Mouse (Mus musculus) R1 (cell line): ENCODE measurements around the gene Cers6.

ENCODE experiments used
- DNase-seq: peaks from one replicate; pipeline ENCODE4 v3.0.0-alpha.2; 2018; ENCODE audit warnings: low read depth, low spot score

Cers6 gene

DNA sequence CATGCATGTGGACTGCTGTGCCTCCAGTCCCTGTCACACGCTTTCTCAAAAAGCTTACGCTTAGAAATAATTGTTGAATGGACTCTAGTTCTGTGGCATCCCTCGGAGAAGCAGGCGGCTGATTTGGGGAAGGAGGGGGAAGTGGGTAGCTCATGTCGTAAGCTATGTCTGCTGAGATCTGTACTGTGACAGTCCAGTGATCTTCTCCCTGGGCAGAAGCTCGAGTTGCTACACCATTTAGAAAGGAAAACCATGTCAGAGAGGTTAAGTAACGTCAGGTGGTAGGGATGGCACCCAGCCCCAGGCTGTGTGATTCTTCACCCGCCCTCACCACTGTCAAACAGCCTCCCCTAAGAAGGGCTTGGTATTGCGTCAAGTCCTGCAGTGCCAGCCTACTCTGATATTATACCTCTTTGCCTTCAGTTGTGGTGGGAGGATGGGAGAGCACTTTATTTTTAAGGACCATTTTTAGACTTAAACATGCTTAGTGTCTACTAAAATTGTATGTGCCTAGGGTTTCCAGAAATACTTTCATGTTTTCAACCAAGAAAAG lies 154.0 kb downstream of the Cers6 start:
- no peak for DNase-seq

DNA sequence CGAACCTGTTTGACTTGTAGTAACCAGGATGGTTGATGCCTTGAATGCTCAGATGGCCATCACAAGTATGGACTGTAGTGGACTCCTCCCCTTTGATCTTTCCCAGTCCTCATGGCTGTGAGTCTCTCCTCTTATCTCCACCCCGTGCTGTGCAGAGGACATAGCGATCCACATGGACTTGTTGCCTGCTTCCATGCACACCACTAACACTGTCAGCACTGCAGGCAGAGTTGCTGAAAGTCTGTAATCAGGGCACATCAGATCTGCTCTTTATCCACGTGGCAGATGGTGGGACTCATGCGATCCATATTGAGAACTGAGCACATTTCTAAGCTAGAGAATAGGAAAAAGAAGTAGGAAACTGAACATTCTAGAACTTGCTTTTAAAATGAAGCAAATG lies 154.6 kb downstream of the Cers6 start:
- no peak for DNase-seq

GRCm38 (mm10) chr2:69019026-69019565 lies 157.9 kb downstream of the Cers6 start:
- DNase-seq: no peak

- no peak for DNase-seq
Observed at GRCm38 (mm10) chr2:69019821-69020489, 158.7 kb downstream of the Cers6 start.

DNA sequence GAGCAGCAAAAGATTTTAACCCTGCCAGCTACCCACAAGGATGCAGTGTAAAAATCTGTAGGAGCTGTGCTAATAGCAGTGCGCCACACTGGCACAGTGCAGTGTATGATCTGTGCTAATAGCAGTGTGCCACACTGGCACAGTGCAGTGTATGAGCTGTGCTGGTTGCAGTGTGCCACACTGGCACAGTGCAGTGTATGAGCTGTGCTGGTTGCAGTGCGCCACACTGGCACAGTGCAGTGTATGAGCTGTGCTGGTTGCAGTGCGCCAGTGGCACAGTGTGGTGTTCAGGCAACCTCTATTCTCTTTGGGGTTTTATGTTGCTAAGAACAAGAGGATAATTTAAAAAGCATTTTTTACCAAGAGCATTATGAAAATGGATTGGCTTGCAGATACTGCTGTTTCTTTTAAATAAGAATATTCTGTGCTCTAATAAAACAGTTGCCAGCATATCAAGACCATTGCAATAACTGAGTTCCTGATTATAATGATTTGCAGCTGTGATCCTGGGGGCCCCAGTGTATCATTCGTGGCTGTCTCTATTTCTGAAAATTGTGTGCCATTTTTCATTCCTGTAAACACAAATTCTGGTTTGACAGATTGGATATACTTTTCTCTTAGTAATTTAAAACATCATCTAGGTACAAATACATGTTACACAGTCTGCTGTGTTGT lies 159.5 kb downstream of the Cers6 start:
- no peak for DNase-seq

DNA sequence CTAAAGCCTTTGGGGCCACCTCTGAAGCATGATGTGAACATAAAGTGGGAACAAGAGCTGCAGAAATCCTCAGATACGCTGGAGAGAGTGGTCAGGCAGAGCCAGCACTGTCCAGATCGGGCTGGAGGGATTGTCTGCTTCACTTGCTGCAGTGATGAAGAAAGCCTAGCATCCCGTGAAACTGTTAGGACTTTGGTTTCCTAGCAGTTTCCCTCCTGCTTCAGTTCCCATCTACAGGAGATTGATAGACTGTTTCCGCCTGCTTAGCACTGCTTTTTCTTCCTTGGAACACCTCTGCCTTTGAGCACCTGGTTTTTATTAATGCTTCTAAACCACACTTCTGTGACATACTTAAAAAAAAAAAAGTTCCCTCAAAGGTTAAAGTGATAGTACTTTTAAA lies 160.3 kb downstream of the Cers6 start:
- no peak for DNase-seq

- no peak for DNase-seq
Observed at GRCm38 (mm10) chr2:69024856-69025255, 163.6 kb downstream of the Cers6 start.

GRCm38 (mm10) chr2:69032562-69032961 lies 171.3 kb downstream of the Cers6 start:
- DNase-seq: no peak

DNA sequence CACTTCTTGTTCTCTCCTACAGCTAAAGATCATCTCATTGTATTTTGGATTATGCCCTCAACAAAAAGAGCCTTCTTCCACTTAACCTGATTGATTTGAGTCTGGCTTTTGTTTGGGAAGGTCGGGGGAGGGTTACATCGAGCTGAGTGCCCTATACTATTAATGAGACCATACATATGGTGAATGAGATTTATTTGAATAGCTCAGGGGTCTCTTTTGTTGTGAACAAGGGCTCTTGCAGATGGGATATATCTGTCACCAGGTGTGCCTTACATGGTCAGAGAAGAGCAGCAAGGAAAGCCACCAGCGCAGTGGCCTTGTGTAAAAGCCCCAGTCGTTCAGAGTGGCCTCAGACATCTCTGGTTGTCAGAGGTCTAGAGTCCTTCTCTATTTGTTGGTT lies 174.2 kb downstream of the Cers6 start:
- DNase-seq: peak; percentile 16

DNA sequence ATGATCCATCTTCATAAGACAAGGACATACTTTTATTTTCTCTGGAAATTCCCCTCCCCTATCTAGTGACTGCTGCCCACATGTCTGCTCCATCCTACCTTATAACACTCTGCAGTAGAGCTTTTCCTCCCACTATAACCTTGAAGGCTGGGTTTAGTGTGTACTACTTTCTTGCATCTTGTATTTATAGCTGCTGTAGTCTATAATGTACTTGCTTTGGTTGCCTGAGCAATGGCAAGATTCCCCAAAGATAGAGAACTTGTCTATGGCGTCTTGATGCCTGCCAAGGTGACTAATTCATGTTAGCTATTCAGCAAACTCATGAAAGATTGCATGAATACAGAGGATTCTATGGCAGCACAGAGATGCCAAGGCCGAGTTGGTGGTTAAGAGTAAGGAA lies 176.1 kb downstream of the Cers6 start:
- no peak for DNase-seq

DNA sequence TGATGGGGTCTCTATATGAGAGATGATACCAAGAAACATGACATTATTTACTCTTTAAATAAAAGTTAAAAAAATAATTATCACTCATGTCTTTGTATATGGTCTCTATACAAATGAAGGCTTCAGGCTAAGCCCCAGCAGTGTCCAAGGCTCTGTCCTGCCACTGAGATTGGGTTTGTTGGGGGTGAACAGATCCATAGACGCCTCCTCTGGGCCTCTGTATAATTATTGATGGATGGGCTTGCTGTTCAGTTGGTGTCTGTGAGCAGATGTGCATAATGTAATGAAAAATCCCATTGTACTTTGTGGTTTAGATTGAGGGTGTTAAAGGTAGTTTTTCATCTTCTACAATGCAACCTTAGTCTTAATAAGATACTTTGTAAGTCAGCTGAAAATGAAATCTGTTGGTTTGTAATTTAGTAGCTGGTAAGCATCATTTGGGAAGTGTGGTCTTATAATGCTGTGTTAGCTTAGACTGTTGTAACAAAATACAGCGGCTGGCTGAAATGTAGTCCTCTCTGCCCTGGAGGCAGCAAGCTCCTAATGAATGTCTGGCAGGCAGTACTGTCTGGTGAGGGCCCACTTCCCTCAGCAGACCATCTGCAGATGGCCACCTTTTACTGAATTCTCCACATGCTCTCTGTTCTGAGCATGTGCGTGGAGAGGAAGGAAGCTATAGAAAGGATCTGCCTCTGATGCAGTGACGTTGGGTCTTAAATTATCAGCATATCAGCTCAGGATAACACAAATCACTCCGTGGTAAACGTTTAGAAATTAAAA lies 181.3 kb downstream of the Cers6 start:
- no peak for DNase-seq

GRCm38 (mm10) chr2:69043431-69044118 lies 182.3 kb downstream of the Cers6 start:
- DNase-seq: peak; percentile 84

DNA sequence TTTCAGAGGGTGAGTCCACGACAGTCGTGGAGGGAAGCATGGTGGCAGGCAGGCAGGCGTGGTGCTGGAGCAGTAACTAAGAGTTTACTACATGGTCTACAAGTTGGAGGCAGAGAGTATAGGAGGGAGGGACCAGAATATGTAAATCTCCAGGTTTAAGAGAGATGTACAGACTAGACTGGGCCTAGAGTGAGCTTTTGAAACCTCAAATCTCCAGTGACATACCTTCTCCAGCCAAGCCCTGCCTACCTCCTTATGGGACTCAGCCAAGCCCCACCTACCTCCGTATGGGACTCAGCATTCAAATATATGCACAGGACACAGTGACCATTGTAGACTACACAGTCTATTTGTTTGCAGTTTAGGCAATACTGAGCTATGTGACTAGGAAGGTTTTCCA lies 184.7 kb downstream of the Cers6 start:
- DNase-seq: peak; percentile 70

GRCm38 (mm10) chr2:69047297-69047696 lies 186.1 kb downstream of the Cers6 start:
- peak; percentile 61 for DNase-seq

DNA sequence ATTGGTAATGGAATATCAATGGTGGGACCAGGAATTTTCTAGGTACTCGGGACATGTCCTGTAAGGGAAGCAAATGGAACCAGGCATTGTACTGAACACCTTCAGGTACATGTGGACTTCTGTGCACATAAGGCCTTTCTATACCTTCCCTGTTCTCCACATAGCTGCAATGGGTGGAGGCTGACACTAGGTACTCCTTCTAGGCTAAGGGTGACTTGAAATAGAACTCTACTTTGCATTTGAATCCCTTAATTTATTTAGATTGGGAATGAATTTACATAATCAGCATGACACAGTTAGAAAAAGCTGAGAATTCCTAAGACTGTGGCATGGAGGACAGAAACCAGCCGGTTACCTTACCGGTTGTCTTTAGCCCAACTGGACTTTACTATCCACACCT lies 186.6 kb downstream of the Cers6 start:
- peak; percentile 96 for DNase-seq

- DNase-seq: peak; percentile 64
Observed at GRCm38 (mm10) chr2:69049179-69049578, 187.9 kb downstream of the Cers6 start.

DNA sequence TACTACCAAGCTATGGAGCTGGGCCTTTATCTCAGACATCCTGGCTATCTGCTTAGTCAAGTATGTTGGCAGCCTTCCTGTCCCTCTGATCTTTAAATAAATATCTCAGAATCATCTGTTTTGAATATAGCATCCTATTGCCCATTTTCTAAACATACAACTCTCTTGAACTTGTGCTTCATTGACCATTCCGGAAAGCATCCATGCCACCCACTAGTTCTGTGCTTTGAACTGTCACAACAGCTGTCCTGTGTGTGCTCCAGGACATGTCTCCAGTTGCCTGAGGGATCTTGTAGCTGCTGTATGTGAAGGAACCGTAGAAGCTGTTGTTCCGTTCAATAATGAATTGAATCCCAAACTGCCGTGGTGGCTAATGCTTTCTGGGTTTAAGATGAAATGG lies 188.9 kb downstream of the Cers6 start:
- DNase-seq: no peak

GRCm38 (mm10) chr2:69051596-69051995 lies 190.4 kb downstream of the Cers6 start:
- DNase-seq: no peak

GRCm38 (mm10) chr2:69053210-69053858 lies 192.1 kb downstream of the Cers6 start:
- no peak for DNase-seq

DNA sequence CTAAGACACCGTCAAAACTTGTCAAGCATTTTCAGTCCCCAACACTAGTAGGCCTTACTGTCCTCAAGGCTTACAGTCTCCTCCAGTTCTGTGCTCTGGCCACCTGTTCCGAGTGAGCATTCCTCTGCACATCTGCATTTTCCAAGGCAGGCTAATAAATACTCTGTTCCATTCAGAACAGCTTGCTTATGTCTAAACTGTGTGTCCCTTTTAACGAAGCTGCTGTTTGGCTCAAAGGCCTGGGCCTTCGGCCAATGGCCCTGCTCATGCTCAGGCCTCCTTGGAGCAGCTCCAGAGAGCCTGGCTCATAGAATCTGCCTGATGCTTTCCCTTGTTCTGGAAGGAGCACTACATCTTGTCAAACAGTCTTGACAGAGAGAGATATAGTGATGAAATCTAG lies 193.0 kb downstream of the Cers6 start:
- DNase-seq: no peak

DNA sequence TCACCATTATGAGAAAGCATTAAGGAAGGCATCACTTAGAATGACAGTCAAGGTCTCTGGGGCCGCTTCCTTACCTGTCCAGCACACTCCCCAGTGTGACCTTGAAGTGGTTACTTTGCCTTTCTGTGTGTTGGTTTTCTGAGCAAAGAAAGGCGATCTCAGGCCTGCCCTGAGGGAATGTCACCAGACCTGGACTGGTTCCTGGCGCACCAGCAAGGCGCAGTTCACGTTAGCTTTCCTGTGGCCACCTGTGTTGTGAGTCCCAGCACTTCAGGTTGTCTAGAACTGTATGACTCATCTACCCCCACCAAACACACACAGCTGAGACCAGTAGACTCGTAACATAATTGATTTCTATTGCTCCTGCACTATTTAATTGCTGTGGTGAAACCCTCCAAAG lies 193.9 kb downstream of the Cers6 start:
- no peak for DNase-seq
